19 mouse cellular contexts compared by ENCODE assay signal in genomic region chr19:16384957-16385356, GRCm38 (mm10). TPM values are rescaled to one million over a fixed set of nuclear protein-coding genes. Genes with fewer than 3 reads are reported as not detected.
DNase-seq lines count a peak whose midpoint lies in the region; ATAC-seq and TF ChIP-seq lines count a peak whose summit lies in the region.
"Had no signal": no experiment of that assay in that cellular context is flagged by ENCODE, and none has a peak within 500 bp of the region (broad histone marks: within the 10 kb centered on the region; RNA-seq: fewer than 3 reads in every experiment).

No protein-coding gene starts in this region.

- H3K27ac ChIP-seq in hindbrain, embryonic 12.5 days = no peak overlapping the region
- no peak overlapping the region for H3K27ac ChIP-seq in hindbrain, embryonic 11.5 days (ENCODE audit: low read depth, low read length)
- no peak overlapping the region for H3K27ac ChIP-seq in forebrain, embryonic 16.5 days (ENCODE audit: low read length)
- no peak overlapping the region for H3K27ac ChIP-seq in midbrain, postnatal 0 days (ENCODE audit: low read depth, low read length)
- H3K27ac ChIP-seq: limb, embryonic 15.5 days; stomach, postnatal 0 days had no signal

- peak; percentile 15; the same call in 1 of the 2 replicates for ATAC-seq in hindbrain, embryonic 12.5 days (ENCODE audit: low FRiP score)
- ATAC-seq in hindbrain, embryonic 11.5 days (ENCODE audit: low FRiP score) = no peak
- peak; percentile 78 for ATAC-seq in forebrain, embryonic 16.5 days
- ATAC-seq in midbrain, postnatal 0 days (ENCODE audit: low FRiP score) = peak; percentile 29
- ATAC-seq in megakaryocyte progenitor cell, adult 5-6 weeks (replicated peaks; ENCODE audit: poor library complexity) = no peak
- ATAC-seq: CD4-positive, CD25-positive, alpha-beta regulatory T cell, adult 4 months had no signal

- no peak for DNase-seq in hindbrain, embryonic 11.5 days (ENCODE audit: low spot score)
- peak; percentile 74 for DNase-seq in Muller cell, postnatal 12 days (ENCODE audit: inconsistent ontology term)
- DNase-seq in midbrain, postnatal 0 days (ENCODE audit: low spot score) = peak; percentile 33
- DNase-seq in left cerebral cortex, adult 11 months (ENCODE audit: low spot score) = no peak
- no peak for DNase-seq in layer of hippocampus, adult 8-10 months (ENCODE audit: low spot score in 2 of 2)
- DNase-seq: adrenal gland, postnatal 14 days; cerebellum, adult 11 months; cerebellum, postnatal 10 days; gastrocnemius, postnatal 36 days; kidney, adult 11 months; layer of hippocampus, postnatal 36 days; lung, postnatal 36 days had no signal

- H3K4me2 ChIP-seq in hindbrain, embryonic 12.5 days (replicated peaks) = no peak overlapping the region
- no peak overlapping the region for H3K4me2 ChIP-seq in hindbrain, embryonic 11.5 days (replicated peaks; ENCODE audit: low read depth, low read length)
- H3K4me2 ChIP-seq in forebrain, embryonic 16.5 days (ENCODE audit: low read length) = no peak overlapping the region
- H3K4me2 ChIP-seq in midbrain, postnatal 0 days (ENCODE audit: low read depth, low read length, poor library complexity, severe bottlenecking) = no peak overlapping the region
- H3K4me2 ChIP-seq: limb, embryonic 15.5 days had no signal

- peaks cover 21% of the 10 kb centered on the region for H3K36me3 ChIP-seq in hindbrain, embryonic 12.5 days
- no peaks in the 10 kb centered on the region for H3K36me3 ChIP-seq in hindbrain, embryonic 11.5 days (ENCODE audit: control insufficient read depth, insufficient read depth, low read length)
- 0 out of 2 replicates have a peak, but pooled peaks cover 2% of the 10 kb centered on the region for H3K36me3 ChIP-seq in forebrain, embryonic 16.5 days (ENCODE audit: control insufficient read depth, insufficient read depth)
- H3K36me3 ChIP-seq in midbrain, postnatal 0 days (ENCODE audit: insufficient read depth, low read length) = peaks cover 9% of the 10 kb centered on the region; the same call in 1 of the 2 replicates

- no peak overlapping the region for H3K4me3 ChIP-seq in hindbrain, embryonic 12.5 days
- H3K4me3 ChIP-seq in hindbrain, embryonic 11.5 days (ENCODE audit: low read depth, low read length) = no peak overlapping the region
- H3K4me3 ChIP-seq in forebrain, embryonic 16.5 days (replicated peaks; ENCODE audit: low read length) = no peak overlapping the region
- H3K4me3 ChIP-seq in midbrain, postnatal 0 days (ENCODE audit: low read depth, low read length) = no peak overlapping the region
- H3K4me3 ChIP-seq: limb, embryonic 15.5 days had no signal

- no peaks in the 10 kb centered on the region for H3K9me3 ChIP-seq in hindbrain, embryonic 12.5 days (replicated peaks)
- no peaks in the 10 kb centered on the region for H3K9me3 ChIP-seq in hindbrain, embryonic 11.5 days (ENCODE audit: control insufficient read depth, low read length)
- H3K9me3 ChIP-seq in forebrain, embryonic 16.5 days (ENCODE audit: control insufficient read depth, low read length) = no peaks in the 10 kb centered on the region
- no peaks in the 10 kb centered on the region for H3K9me3 ChIP-seq in midbrain, postnatal 0 days (ENCODE audit: low read length)
- H3K9me3 ChIP-seq: limb, embryonic 15.5 days had no signal

- H3K27me3 ChIP-seq in hindbrain, embryonic 12.5 days = no peaks in the 10 kb centered on the region
- no peaks in the 10 kb centered on the region for H3K27me3 ChIP-seq in hindbrain, embryonic 11.5 days (ENCODE audit: control insufficient read depth, insufficient read depth, low read length)
- no peaks in the 10 kb centered on the region for H3K27me3 ChIP-seq in forebrain, embryonic 16.5 days (replicated peaks; ENCODE audit: control insufficient read depth, insufficient read depth, low read length)
- H3K27me3 ChIP-seq in midbrain, postnatal 0 days (ENCODE audit: insufficient read depth, low read length) = no peaks in the 10 kb centered on the region
- H3K27me3 ChIP-seq: limb, embryonic 15.5 days had no signal

- peaks cover 13% of the 10 kb centered on the region for H3K4me1 ChIP-seq in hindbrain, embryonic 12.5 days
- no peaks in the 10 kb centered on the region for H3K4me1 ChIP-seq in hindbrain, embryonic 11.5 days (replicated peaks; ENCODE audit: control insufficient read depth, insufficient read depth, low read length)
- H3K4me1 ChIP-seq in forebrain, embryonic 16.5 days (replicated peaks; ENCODE audit: control insufficient read depth, insufficient read depth, low read length) = peaks cover 21% of the 10 kb centered on the region
- 0 out of 2 replicates have a peak, but pooled peaks cover 4% of the 10 kb centered on the region for H3K4me1 ChIP-seq in midbrain, postnatal 0 days (ENCODE audit: insufficient read depth, low read length)
- H3K4me1 ChIP-seq: limb, embryonic 15.5 days had no signal

- WGBS in hindbrain, embryonic 12.5 days = 84% methylated on average over 11 of the region's 11 CpGs
- WGBS in hindbrain, embryonic 11.5 days = 87% methylated on average over 11 of the region's 11 CpGs
- WGBS in forebrain, embryonic 16.5 days = 27% methylated on average over 11 of the region's 11 CpGs
- WGBS in midbrain, postnatal 0 days = 52% methylated on average over 11 of the region's 11 CpGs

- no peak for TF ChIP-seq CTCF in midbrain, postnatal 0 days (IDR thresholded peaks at IDR 0.05)

- H3K9ac ChIP-seq in hindbrain, embryonic 12.5 days = no peak overlapping the region
- no peak overlapping the region for H3K9ac ChIP-seq in hindbrain, embryonic 11.5 days (ENCODE audit: low read depth, low read length)
- no peak overlapping the region for H3K9ac ChIP-seq in forebrain, embryonic 16.5 days (replicated peaks; ENCODE audit: low read depth, low read length)
- no peak overlapping the region for H3K9ac ChIP-seq in midbrain, postnatal 0 days (replicated peaks; ENCODE audit: low read length, poor library complexity, severe bottlenecking)
- H3K9ac ChIP-seq: limb, embryonic 15.5 days had no signal

RNA-seq across cellular contexts. Expression of gene Gna14, which starts 50.6 kb away (rescaled TPM):
- polyA plus RNA-seq in hindbrain, embryonic 12.5 days (2016; fragmentation: Nextera tagmentation; extraction: Ambion mirVana) = 0.78 and 0.80 TPM in 2 replicates
- 0.28 and 1.2 TPM in 2 replicates for polyA plus RNA-seq in hindbrain, embryonic 11.5 days (2014; fragmentation: Nextera tagmentation; extraction: Ambion mirVana)
- polyA plus RNA-seq in forebrain, embryonic 16.5 days (2015; fragmentation: Nextera tagmentation; extraction: Ambion mirVana) = 1.1 and 1.3 TPM in 2 replicates
- total RNA-seq in midbrain, postnatal 0 days (2014; rRNA removed) = 0.57 and 0.93 TPM in 2 replicates
- polyA plus RNA-seq in midbrain, postnatal 0 days (2015; fragmentation: Nextera tagmentation; extraction: Ambion mirVana) = 0.43 and 0.60 TPM in 2 replicates
- total RNA-seq in megakaryocyte progenitor cell, adult 5-6 weeks (2015) = 2.6 and 3.6 TPM in 2 replicates
- total RNA-seq in megakaryocyte progenitor cell, adult 5-6 weeks (2017) = 1.7 TPM in 2 replicates
- total RNA-seq in layer of hippocampus, adult 8-10 months (2022) = 1 to 10 TPM; 1.3 to 2.3 (median 1.6) TPM
- total RNA-seq: neutrophil, adult 5-6 weeks had no signal

Comparison
In these comparisons a context has a peak if more than half of its experiments do, and no peak if none do; other contexts are left out.
1. ATAC-seq: peak in hindbrain, embryonic 12.5 days (single experiment), forebrain, embryonic 16.5 days (single experiment) and midbrain, postnatal 0 days (single experiment); none in hindbrain, embryonic 11.5 days (single experiment) and megakaryocyte progenitor cell, adult 5-6 weeks (single experiment).
2. DNase-seq: peak in Muller cell, postnatal 12 days (single experiment) and midbrain, postnatal 0 days (single experiment); none in hindbrain, embryonic 11.5 days (single experiment), left cerebral cortex, adult 11 months (single experiment) and layer of hippocampus, adult 8-10 months (0 of 2).